ENCODE assay signal across 9 mouse cellular contexts in the genomic region with DNA sequence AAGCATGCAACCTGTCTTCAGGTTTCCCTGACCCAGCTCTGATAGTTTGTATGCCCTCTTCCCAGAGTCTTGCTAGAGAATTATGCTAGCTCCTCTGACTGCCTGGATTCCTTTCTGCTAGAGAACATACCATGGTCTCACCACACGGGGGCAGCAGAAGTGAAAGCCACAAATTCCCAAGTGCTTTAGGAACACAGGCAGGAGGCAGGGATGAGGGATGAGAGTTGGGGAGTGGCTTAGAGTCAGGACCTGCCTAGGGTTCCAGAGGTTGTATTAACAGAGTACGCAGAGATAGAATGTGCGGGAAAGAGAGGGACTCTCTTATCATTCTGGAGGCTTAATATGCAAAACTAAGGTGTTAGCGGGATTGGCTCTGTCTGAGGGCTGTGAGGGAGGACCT.
DNase-seq lines count a peak whose midpoint lies in the region; ATAC-seq and TF ChIP-seq lines count a peak whose summit lies in the region.
"Had no signal": no experiment of that assay in that cellular context is flagged by ENCODE, and none has a peak within 500 bp of the region (broad histone marks: within the 10 kb centered on the region; RNA-seq: fewer than 3 reads in every experiment).

No protein-coding gene starts in this region.

- no peak overlapping the region for H3K4me2 ChIP-seq in hindbrain, embryonic 13.5 days
- H3K4me2 ChIP-seq: liver, embryonic 15.5 days had no signal

- H3K9ac ChIP-seq in hindbrain, embryonic 13.5 days, result no peak overlapping the region
- H3K9ac ChIP-seq: liver, embryonic 15.5 days had no signal

- peak; percentile 56; the same call in 1 of the 2 replicates for TF ChIP-seq CTCF in small intestine, adult 2 months (IDR thresholded peaks at IDR 0.05; ENCODE audit: extremely low read depth, insufficient read length, insufficient replicate concordance, low read depth, low read length)

- H3K4me3 ChIP-seq in hindbrain, embryonic 13.5 days, result no peak overlapping the region
- no peak overlapping the region for H3K4me3 ChIP-seq in small intestine, adult 2 months (ENCODE audit: low read depth, low read length)
- H3K4me3 ChIP-seq: liver, embryonic 15.5 days had no signal

- no peaks in the 10 kb centered on the region for H3K9me3 ChIP-seq in hindbrain, embryonic 13.5 days
- H3K9me3 ChIP-seq: liver, embryonic 15.5 days had no signal

- peak; percentile 20 for DNase-seq in CD4-positive, CD25-positive, alpha-beta regulatory T cell, adult 2 months (ENCODE audit: low read depth, low spot score)
- peak; percentile 24 for DNase-seq in brain, embryonic 18.5 days (ENCODE audit: low read depth, low spot score)
- peak; percentile 22 for DNase-seq in fibroblast of lung, adult 2 months (ENCODE audit: low read depth)
- DNase-seq in layer of hippocampus, postnatal 25 days (ENCODE audit: extremely low spot score in 1 of 2, low spot score in 1 of 2), result peak; percentile 45 to 75

- ATAC-seq in CD4-positive, CD25-positive, alpha-beta regulatory T cell, adult 4 months, result no peak
- ATAC-seq in hindbrain, embryonic 13.5 days (ENCODE audit: low FRiP score), result peak; percentile 54; the same call in 1 of the 2 replicates
- peak; percentile 52; the same call in 1 of the 2 replicates for ATAC-seq in megakaryocyte progenitor cell, adult 5-6 weeks (replicated peaks; ENCODE audit: poor library complexity)

- WGBS in hindbrain, embryonic 13.5 days, result 34% methylated on average over 4 of the region's 4 CpGs
- WGBS in small intestine, adult 2 months, result 30% methylated on average over 4 of the region's 4 CpGs

- H3K36me3 ChIP-seq in hindbrain, embryonic 13.5 days, result no peaks in the 10 kb centered on the region
- H3K36me3 ChIP-seq in small intestine, adult 2 months (ENCODE audit: control insufficient read depth, insufficient read depth, low read length), result no peaks in the 10 kb centered on the region
- H3K36me3 ChIP-seq: liver, embryonic 15.5 days had no signal

- H3K27me3 ChIP-seq in hindbrain, embryonic 13.5 days, result no peaks in the 10 kb centered on the region
- no peaks in the 10 kb centered on the region for H3K27me3 ChIP-seq in small intestine, adult 2 months (ENCODE audit: control insufficient read depth, insufficient read depth, low read length)
- H3K27me3 ChIP-seq: liver, embryonic 15.5 days had no signal

- H3K27ac ChIP-seq in hindbrain, embryonic 13.5 days, result no peak overlapping the region
- no peak overlapping the region for H3K27ac ChIP-seq in small intestine, adult 2 months (ENCODE audit: insufficient read depth, low read depth, low read length)
- H3K27ac ChIP-seq: liver, embryonic 15.5 days had no signal

- TF ChIP-seq POLR2A in small intestine, adult 2 months (IDR thresholded peaks at IDR 0.05; ENCODE audit: low read depth, low read length), result no peak

- no peaks in the 10 kb centered on the region for H3K4me1 ChIP-seq in hindbrain, embryonic 13.5 days (replicated peaks)
- H3K4me1 ChIP-seq in small intestine, adult 2 months (ENCODE audit: control insufficient read depth, insufficient read depth, insufficient read length, low read length), result no peaks in the 10 kb centered on the region
- H3K4me1 ChIP-seq: liver, embryonic 15.5 days had no signal
